Mouse (Mus musculus) frontal cortex, postnatal 14 days (tissue): ENCODE results near the gene Ptges3l.
"Not testable (repeated sequence)": the region's sequence is repeated elsewhere in the genome, so short reads cannot be mapped to it uniquely, and the experiment has no call there.

Experiments
- DNase-seq, 2 experiments: peaks; one replicate each; pipeline ENCODE4 v3.0.0; 2022; ENCODE audit warnings: low spot score in 2 of 2

Gene Ptges3l

DNA sequence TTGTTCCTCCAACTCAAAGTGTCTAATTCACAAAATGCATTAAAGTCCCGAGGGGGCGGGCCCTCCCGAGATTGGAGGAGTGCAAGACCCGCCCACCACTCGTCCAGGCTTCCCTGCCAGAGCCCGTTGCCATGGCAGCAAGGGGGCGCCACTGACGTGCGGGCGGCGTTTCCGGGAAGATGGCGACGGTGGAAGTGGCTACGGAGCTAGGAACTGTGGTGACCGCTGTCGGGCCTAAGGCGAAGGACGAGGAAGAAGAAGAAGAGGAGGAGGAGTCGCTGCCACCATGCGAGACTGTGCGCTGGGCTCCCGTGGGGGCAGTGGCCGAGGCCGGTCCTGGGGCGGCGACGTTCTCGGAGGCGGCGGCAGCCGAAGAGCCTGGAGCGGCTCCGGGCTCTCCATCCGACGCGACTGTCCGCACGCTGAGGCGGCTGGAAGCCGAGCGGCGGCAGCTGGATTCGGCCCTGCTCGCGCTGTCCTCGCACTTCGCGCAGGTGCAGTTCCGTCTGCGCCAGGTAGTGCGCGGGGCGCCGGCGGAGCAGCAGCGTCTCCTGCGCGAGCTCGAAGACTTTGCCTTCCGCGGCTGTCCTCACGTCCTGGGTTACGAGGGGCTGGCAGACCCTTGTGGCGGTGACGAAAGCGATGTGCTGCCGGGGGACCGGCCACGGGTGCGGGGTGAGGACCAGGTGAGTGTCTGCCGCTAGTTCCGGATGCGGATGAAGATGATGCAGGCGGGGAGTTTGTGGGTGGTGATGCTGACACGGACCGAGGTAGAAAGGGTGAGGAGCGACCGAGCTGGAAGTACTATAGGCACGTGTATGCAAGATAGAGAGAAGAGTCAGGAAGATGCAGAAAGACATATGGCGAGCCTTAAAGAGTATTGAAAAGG, at the start of gene Ptges3l, which contains the start of gene Rundc1:
Gene Ptges3l (minus strand): TSS at position 409 of the 889 bp plus-strand sequence.
Gene Rundc1 (plus strand): TSS at position 161 of the 889 bp plus-strand sequence.
- peak; percentile 94 to 98 for DNase-seq

GRCm38 (mm10) chr11:101474298-101474697, 49.2 kb upstream of the Ptges3l start:
- no peak for DNase-seq

GRCm38 (mm10) chr11:101473686-101474085, 48.6 kb upstream of the Ptges3l start:
- not testable (repeated sequence) for DNase-seq

GRCm38 (mm10) chr11:101472336-101472735, 47.2 kb upstream of the Ptges3l start:
- DNase-seq = peak; percentile 36 to 43

- no peak for DNase-seq
Observed at GRCm38 (mm10) chr11:101471926-101472325, 46.8 kb upstream of the Ptges3l start.

- no peak for DNase-seq
Observed at GRCm38 (mm10) chr11:101470206-101470605, 45.1 kb upstream of the Ptges3l start.

DNA sequence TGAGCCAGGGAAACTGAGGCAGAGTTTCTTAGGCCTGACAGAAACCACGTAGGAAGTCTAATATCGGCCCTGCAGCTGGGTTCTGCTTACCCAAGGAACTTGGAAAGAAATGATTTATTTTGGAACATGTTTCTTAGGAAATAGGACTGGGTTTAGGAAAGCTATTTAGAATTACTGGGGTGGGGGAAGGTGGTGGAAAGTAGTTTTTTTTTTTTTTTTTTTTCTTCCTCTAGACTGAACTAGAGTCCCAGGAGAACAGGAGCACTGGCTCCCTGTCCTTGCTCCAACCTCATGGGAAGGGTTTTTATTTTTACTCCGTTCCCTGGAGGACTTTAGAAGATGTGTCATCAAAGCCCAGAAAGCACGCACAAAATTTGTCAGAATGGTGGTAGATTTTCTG, 44.0 kb upstream of the Ptges3l start:
- no peak for DNase-seq

DNA sequence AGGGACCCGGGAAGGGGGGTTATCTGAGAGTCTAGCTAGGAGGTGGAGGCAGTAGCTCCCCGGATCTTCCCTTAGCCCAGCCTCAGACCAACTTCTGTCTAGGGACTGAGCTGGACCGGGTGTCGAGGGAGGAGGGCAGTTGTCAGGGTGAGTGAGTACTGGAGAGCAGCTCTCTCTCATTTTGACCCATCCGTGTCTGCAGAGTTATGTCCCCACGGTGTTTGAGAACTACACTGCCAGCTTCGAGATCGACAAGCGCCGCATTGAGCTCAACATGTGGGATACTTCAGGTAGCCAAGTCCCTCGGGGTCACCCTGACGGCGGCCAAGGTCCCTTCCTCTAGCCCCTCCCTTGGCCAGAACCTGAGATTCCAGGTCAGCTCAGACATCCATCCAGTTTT, 43.6 kb upstream of the Ptges3l start:
- no peak for DNase-seq

DNA sequence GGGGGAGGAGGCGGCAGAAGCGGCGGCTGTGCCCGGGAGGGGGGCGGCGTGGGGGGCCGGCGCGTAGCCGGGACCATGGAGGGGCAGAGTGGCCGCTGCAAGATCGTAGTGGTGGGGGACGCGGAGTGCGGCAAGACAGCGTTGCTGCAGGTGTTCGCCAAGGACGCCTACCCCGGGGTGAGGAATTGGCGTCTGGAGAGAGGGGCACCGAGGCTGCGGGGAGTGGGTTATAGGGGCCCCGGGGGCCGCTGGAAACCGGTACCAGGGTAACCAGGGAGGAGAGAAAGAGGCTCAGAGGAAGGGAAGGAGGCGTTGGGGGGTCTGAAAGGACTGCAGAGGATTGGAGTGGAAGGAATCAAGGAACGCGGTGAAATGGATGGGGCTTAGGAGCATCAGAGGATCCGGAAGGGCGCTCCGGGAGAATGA, 43.1 kb upstream of the Ptges3l start:
- DNase-seq = peak in 1 of 2 experiments; percentile 20

DNA sequence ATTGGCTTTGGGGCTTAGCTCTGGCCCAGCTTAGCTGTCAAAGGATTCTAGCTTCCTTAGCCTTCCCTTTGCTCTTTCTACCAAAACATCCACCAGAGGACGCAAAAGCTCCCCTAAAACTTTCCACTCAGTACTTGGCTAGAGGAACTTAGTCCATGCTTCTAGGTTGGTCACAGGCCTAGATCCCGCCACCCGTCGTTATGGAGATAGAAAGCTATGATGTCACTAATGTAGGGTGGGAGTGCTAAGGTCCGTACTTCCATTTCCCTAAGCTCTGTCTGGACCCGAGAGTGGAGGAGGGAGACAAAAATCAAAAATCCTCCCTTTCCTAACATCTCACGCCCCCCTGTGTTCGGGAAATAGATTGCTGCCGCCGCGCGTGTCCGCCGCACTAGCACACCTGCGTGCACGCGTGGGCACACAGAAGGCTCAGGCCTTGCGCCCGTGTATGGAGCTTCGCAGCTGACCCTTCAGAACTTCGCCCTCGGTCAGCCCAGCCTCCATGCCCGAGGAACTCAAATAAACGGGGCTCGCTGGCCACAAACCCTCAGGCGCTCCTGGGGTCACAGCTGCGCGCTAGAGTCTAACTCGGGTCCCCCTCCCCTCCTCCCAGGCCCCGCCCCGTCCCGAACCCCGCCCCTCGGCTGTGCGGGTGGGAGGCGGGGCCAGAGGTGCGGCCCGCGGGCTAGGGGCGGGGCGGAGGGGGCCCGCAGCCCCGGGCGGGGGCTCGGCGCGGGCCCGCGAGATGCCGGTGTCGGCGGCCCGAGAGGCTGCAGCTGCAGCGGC, 42.5 kb upstream of the Ptges3l start:
- peak; percentile 53 to 56 for DNase-seq

- DNase-seq = not testable (repeated sequence)
Observed at GRCm38 (mm10) chr11:101466552-101466950, 41.4 kb upstream of the Ptges3l start.

DNA sequence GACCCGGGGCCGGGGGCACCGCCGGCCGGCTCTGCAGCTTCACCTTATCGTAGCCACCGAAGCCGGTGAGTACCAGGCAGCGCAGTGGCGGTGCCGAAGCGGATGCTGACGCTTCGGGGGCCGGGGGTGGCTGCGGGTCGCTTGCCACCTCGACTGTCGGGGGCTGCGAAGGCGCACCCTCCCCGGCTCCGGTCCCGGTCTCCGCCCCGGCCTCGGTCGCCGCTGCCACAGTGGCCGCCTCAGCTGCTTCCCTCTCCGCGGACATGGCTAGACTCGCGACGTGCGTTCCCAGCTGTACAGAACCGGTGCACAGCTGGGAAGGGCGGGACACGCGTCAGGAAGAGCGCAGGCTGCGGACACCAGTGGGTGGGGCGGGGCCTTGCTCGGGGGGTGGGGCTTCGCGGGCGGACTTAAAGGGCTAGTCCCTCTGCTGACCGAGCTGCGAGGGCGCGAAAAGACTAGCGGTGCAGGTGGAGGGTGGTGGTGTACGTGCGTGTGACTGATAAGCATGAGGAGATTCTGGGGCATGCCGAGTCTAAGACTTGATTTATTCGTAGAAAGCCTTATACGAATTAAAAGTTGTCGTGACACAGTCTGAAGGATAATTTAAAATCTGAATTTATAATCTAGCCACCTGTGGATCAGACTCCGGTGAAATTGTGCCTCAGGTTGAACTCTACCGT, 40.9 kb upstream of the Ptges3l start, which contains the start of gene Vat1:
Gene Vat1 (minus strand): TSS at position 362 of the 683 bp plus-strand sequence.
- no peak for DNase-seq

GRCm38 (mm10) chr11:101465101-101465868, 40.2 kb upstream of the Ptges3l start:
- no peak for DNase-seq

DNA sequence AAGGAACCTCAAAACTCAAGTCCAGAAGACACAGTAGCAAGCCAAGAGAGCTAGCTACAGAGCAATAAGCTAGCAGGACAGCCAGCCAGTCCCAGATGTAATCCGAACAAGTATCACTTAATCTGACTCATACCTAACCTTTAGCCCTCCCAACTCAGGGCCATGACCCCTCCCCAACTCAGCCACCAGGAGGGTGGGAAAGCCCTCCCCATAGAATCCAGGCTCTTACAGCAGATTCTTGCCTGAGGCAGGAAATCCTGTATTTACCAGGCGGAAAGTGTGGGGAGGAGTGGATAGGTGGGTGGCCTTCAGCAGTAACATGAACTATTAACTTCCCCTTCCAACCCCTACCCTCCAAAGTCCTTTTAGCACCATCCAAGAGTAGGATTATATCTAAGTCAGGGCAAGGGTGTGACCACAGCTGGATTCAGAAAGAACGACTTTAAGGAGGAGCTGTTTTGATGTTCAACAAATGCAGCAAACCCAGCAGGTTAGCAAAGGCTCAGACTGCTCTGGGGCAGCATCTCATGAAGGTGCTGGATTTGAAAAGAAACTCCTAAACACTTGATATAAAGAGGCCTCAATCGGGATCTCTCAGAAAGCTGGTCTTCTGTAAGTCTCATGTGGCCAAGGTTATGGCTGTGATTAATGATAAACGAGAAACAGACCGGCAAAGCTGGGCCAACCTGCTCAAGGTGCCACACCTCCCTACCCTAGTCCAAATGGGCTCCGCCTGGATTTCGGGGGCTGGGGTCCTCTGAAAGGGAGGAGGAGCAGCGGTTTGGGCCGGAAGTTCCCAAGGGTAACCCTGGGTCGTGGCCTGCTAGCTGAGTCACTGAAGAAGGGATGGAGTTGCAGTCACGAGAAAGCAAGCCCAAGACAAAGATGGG, 39.3 kb upstream of the Ptges3l start, which contains the start of gene Rnd2:
Gene Rnd2 (plus strand): TSS at position 789 of the 890 bp plus-strand sequence.
- no peak for DNase-seq

DNA sequence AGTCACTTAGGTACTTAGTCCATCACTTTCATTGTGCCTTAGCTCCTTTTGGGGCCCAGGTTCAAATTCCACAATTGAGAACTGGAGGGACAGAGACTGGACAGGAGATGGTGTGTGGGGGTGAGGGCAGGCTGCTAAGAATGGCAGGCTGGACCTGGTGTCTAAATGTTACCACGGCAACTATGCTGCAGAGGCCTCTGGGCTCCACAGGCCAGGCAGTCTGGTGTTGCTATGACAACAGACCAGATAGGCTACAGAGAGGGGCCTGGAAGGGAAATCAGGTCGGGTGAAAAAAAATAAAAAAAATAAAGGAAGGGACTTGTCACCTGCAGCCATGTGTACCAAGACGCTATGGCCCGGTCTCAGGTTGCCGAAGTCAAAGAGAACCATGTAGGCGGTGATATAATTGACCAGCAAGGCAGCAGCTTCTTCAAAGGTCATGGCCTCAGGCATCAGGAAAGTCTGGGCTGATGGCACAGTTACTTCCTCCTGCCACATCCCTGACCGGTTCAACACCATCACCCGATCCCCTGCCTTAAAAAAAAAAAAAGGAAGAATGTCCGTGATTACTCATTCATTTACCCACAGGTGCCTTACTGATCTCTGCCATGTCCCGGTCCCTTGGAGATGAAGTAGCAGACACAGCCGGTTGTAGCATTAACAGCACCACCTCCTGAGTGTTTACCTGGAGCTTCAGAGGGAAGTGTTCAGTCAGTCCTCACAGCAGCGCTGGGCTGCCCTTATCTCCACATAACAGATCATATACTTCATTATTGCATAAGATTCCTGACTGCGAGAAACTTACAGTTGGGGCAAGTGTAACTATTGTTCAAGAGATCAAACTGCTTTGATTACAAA, 37.7 kb upstream of the Ptges3l start:
- DNase-seq = no peak

DNA sequence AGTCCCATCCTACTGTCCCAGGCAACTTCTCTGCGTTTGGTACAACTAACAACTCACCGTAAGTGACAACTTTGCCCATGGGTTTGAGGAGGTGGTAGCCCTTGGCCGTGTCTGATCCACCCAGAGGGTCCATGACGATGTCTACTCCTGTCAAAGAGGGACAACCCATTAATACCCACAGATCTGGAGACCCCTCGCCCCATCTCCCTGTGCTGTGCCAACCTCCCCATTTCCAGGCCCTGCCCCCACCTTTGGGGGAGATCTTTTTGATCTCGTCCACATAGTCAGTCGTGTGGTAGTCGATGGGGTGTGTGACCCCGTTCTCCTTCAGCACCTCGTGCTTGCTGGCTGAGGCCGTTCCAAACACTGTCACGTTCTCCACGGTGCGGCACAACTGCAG, 37.0 kb upstream of the Ptges3l start:
- DNase-seq = no peak

DNA sequence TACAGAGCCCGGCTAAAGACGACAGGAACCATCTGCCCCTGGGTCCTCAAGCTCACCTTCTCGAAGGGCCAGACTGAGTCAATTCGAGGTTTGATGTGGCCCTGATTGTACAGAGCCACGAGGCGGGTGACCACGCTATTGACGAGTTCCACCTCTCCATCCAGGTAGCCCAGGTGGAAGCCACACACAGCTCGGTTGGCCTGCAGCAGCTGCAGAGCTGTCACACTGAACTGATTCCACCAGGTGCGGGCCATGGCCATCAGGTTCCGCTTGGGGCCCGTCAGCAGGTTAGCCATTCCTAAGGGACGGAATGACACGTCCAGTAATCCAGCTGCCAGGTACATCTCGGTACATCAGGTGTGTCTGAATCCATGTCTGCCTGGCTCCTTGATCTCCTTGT, 35.2 kb upstream of the Ptges3l start:
- DNase-seq = no peak

DNA sequence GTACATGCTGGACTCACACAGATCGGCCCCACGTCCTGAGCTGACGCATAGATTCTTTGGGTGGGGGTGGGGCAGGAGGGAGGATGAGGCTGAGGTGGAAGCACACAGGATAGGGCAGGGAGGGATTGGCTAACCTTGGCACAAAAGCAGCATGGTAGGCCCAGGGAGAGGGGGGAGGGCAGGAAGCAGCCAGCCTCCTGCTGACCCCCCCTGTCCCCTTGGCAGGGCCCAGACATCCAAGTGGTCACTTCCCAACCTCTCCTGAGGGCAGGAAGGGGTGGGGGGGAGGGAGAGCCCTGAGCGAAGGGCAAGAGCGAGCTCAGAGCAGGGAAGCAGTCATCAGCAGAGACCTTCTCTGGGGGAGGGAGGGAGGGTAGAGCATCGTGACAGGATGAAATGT, 34.6 kb upstream of the Ptges3l start:
- DNase-seq = no peak

DNA sequence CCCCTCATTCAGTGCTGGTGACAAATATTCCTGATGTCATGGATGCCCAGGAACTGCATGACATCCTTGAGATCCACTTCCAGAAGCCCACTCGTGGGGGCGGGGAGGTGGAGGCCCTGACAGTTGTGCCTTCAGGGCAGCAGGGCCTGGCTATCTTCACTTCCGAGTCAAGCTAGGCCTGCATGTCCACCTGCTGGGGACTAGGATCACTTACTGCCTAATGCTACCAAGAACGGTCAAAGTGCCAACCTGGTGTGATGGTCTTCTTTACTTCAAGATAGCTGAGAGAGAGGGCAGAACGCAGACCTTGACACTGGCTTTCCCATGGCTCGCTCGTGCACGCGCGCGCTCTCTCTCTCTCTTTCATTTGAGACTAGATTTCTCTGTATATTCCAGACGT, 33.1 kb upstream of the Ptges3l start:
- DNase-seq = no peak
